Mouse (Mus musculus): ENCODE results near the gene Nosip. TPM values are rescaled to one million over a fixed set of nuclear protein-coding genes. Genes with fewer than 3 reads are reported as not detected.

Gene Nosip
- polyA plus RNA-seq, 1 experiment, result 115 TPM

DNA sequence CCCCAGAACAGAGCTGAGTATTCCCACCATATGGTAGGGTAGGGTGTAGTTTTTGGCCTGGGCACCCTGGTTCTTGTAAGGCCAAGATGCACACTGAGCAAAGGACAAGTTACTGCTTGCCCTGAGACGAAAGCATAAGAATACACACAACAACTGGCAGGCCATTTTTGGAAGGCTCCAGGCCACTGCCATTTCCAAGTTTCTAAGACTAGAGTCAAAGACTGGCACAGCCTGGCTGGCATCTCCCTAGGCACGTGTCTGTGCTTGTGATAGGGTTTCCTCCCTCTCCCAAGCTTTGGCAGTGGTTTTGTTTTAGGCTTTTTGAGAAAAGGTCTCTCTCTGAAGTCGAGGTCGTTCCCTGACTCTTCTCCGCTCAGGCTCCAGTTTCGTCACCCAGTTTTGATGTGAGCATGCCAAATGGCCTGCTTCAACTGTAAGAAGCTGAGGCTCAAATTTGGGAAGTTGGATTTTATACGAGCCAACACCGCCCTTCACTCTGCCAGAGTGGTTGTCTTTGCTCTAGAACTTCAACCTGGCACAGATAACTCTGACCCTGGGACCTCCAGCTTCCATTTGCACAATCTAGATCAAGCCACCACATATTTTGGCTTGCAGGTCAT is 36.5 kb upstream of the Nosip start:
- H3K27me3 ChIP-seq (ENCODE audit: control insufficient read depth, insufficient read depth, low read length), result no peaks in the 10 kb centered on the region
- H3K36me3 ChIP-seq (ENCODE audit: control insufficient read depth, insufficient read depth, low read length), result no peaks in the 10 kb centered on the region
- H3K27ac ChIP-seq (ENCODE audit: control insufficient read depth, insufficient read depth, low read depth, low read length), result no peak overlapping the region; the same call in 1 of the 2 replicates
- TF ChIP-seq CTCF (IDR thresholded peaks at IDR 0.05; ENCODE audit: control insufficient read depth, insufficient read depth, insufficient replicate concordance, low read depth, low read length), result no peak
- TF ChIP-seq POLR2A (IDR thresholded peaks at IDR 0.05; ENCODE audit: control insufficient read depth, low read depth, low read length), result no peak
- H3K4me3 ChIP-seq (ENCODE audit: control insufficient read depth, low read depth, low read length), result no peak overlapping the region
- peaks cover 2% of the 10 kb centered on the region; the same call in 1 of the 2 replicates for H3K4me1 ChIP-seq (ENCODE audit: control insufficient read depth, insufficient read depth, low read length)

DNA sequence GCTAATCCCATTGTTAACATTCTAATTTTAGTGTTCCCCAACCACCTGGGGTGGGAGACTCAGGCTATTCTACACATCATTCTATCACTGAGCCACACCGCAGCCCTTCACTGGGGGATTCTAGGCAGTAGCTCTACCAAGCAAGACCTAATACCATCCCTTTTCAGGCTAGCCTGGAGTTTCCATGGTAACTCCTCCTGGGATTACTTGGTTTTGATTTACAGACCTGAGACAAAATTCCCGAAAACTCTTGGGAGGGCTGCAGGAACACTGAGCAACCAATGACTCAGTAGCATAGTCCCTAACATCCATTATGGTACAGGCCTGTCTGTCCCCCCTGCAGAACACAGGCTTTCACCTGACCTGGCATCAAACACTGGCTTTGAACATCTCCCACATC is 36.0 kb upstream of the Nosip start:
- no peaks in the 10 kb centered on the region for H3K36me3 ChIP-seq (ENCODE audit: control insufficient read depth, insufficient read depth, low read length)
- H3K4me3 ChIP-seq (ENCODE audit: control insufficient read depth, low read depth, low read length), result no peak overlapping the region
- no peak for TF ChIP-seq CTCF (IDR thresholded peaks at IDR 0.05; ENCODE audit: control insufficient read depth, insufficient read depth, insufficient replicate concordance, low read depth, low read length)
- H3K4me1 ChIP-seq (ENCODE audit: control insufficient read depth, insufficient read depth, low read length), result peaks cover 2% of the 10 kb centered on the region; the same call in 1 of the 2 replicates
- no peaks in the 10 kb centered on the region for H3K27me3 ChIP-seq (ENCODE audit: control insufficient read depth, insufficient read depth, low read length)
- no peak overlapping the region for H3K27ac ChIP-seq (ENCODE audit: control insufficient read depth, insufficient read depth, low read depth, low read length)

DNA sequence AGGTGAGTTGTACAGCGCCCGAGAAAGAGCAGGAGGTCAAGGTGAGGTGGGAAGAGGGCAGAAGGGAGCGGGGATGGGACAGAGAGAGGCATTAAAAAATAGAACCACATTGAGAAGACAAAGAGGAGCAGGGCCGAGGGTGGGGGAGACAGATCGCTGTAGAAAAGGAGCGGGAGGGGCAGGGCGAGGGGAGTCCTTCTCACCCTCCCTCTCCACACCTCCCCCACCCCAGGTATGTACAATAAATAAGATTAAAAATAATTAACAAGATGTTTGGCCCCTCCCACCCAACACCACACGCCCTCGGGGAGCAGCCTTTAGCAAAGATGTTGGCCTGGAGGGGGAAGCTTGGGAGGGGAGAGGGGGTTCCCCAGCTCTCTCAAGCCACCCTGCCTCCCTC is 34.5 kb upstream of the Nosip start:
- H3K4me1 ChIP-seq (ENCODE audit: control insufficient read depth, insufficient read depth, low read length), result peaks cover 2% of the 10 kb centered on the region; the same call in 1 of the 2 replicates
- H3K4me3 ChIP-seq (ENCODE audit: control insufficient read depth, low read depth, low read length), result no peak overlapping the region
- no peak overlapping the region for H3K27ac ChIP-seq (ENCODE audit: control insufficient read depth, insufficient read depth, low read depth, low read length)
- TF ChIP-seq POLR2A (IDR thresholded peaks at IDR 0.05; ENCODE audit: control insufficient read depth, low read depth, low read length) (no peak), CTCF (IDR thresholded peaks at IDR 0.05; ENCODE audit: control insufficient read depth, insufficient read depth, insufficient replicate concordance, low read depth, low read length) (no peak)
- no peaks in the 10 kb centered on the region for H3K27me3 ChIP-seq (ENCODE audit: control insufficient read depth, insufficient read depth, low read length)
- H3K36me3 ChIP-seq (ENCODE audit: control insufficient read depth, insufficient read depth, low read length), result no peaks in the 10 kb centered on the region

DNA sequence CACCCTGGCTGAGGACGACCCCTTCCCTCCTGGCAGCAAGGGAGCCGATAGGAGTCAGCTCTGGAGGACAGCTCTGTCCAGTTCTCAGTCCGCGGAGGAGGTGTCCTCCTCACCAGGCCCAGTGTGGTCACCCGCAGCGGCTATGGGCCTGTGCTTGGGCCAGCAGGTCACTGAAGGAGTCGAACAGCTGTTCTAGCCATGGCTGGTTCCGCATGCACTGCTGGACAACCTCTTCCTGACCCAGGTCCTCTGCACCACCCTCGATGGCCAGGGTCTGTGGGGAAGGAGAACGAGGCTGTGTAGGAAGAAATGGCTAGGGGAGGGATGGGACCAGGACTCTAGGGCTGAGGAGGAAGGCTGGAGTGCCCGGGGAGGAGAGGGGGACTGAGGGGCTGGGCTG is 33.9 kb upstream of the Nosip start:
- H3K36me3 ChIP-seq (ENCODE audit: control insufficient read depth, insufficient read depth, low read length), result no peaks in the 10 kb centered on the region

DNA sequence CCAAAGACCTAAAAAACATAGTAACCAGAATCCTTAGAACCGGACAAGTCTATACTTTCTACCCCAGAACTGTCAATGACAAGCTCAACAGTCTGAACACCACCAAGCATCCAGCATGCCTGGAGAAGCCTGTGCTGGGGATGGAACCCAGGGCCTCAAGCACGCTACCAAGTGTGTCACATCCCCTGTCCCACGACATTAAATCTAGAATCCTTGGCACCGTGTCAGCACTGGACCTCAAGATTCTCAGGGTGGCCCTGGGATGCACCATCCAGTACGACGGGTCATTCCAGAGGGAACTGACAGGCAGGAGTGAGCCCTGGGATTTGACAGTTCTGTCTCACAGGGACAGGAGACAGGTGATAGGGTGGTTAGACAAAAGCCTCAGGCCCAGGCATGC is 32.2 kb upstream of the Nosip start:
- Histone ChIP-seq H3K27ac (ENCODE audit: control insufficient read depth, insufficient read depth, low read depth, low read length) (no peak overlapping the region), H3K4me1 (ENCODE audit: control insufficient read depth, insufficient read depth, low read length) (no peaks in the 10 kb centered on the region), H3K27me3 (ENCODE audit: control insufficient read depth, insufficient read depth, low read length) (no peaks in the 10 kb centered on the region), H3K36me3 (ENCODE audit: control insufficient read depth, insufficient read depth, low read length) (no peaks in the 10 kb centered on the region), H3K4me3 (ENCODE audit: control insufficient read depth, low read depth, low read length) (no peak overlapping the region)
- TF ChIP-seq CTCF (IDR thresholded peaks at IDR 0.05; ENCODE audit: control insufficient read depth, insufficient read depth, insufficient replicate concordance, low read depth, low read length) (no peak), POLR2A (IDR thresholded peaks at IDR 0.05; ENCODE audit: control insufficient read depth, low read depth, low read length) (no peak)

More for the DNA sequence above, 33.9 kb upstream of the Nosip start:
- Histone ChIP-seq H3K4me1 (ENCODE audit: control insufficient read depth, insufficient read depth, low read length) (peaks cover 2% of the 10 kb centered on the region; the same call in 1 of the 2 replicates), H3K27ac (ENCODE audit: control insufficient read depth, insufficient read depth, low read depth, low read length) (no peak overlapping the region), H3K27me3 (ENCODE audit: control insufficient read depth, insufficient read depth, low read length) (no peaks in the 10 kb centered on the region), H3K4me3 (ENCODE audit: control insufficient read depth, low read depth, low read length) (no peak overlapping the region)
- no peak for TF ChIP-seq POLR2A (IDR thresholded peaks at IDR 0.05; ENCODE audit: control insufficient read depth, low read depth, low read length)
- no peak for TF ChIP-seq CTCF (IDR thresholded peaks at IDR 0.05; ENCODE audit: control insufficient read depth, insufficient read depth, insufficient replicate concordance, low read depth, low read length)

DNA sequence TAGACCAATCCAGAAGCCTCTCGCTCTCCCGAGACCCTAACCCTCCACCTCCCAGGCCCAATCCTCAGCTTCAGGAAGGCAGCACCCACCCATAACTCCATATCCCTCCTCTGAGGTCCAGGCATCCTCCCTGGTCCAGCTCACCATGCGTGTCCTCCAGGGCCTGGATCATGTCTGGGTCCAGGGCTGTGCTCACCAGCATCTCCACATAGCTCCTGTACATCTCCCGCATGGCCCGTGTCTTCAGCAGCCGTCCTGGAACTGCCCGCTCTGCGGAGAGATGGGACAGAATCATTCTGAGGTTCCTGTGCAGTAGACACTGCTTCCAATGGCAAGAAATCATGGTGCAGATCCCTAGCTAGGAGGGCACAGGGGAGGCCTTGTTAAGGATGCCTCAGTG is 31.4 kb upstream of the Nosip start:
- no peaks in the 10 kb centered on the region for H3K4me1 ChIP-seq (ENCODE audit: control insufficient read depth, insufficient read depth, low read length)
- TF ChIP-seq CTCF (IDR thresholded peaks at IDR 0.05; ENCODE audit: control insufficient read depth, insufficient read depth, insufficient replicate concordance, low read depth, low read length), result no peak
- no peak for TF ChIP-seq POLR2A (IDR thresholded peaks at IDR 0.05; ENCODE audit: control insufficient read depth, low read depth, low read length)
- no peak overlapping the region for H3K4me3 ChIP-seq (ENCODE audit: control insufficient read depth, low read depth, low read length)
- H3K27ac ChIP-seq (ENCODE audit: control insufficient read depth, insufficient read depth, low read depth, low read length), result no peak overlapping the region
- H3K36me3 ChIP-seq (ENCODE audit: control insufficient read depth, insufficient read depth, low read length), result no peaks in the 10 kb centered on the region
- no peaks in the 10 kb centered on the region for H3K27me3 ChIP-seq (ENCODE audit: control insufficient read depth, insufficient read depth, low read length)

DNA sequence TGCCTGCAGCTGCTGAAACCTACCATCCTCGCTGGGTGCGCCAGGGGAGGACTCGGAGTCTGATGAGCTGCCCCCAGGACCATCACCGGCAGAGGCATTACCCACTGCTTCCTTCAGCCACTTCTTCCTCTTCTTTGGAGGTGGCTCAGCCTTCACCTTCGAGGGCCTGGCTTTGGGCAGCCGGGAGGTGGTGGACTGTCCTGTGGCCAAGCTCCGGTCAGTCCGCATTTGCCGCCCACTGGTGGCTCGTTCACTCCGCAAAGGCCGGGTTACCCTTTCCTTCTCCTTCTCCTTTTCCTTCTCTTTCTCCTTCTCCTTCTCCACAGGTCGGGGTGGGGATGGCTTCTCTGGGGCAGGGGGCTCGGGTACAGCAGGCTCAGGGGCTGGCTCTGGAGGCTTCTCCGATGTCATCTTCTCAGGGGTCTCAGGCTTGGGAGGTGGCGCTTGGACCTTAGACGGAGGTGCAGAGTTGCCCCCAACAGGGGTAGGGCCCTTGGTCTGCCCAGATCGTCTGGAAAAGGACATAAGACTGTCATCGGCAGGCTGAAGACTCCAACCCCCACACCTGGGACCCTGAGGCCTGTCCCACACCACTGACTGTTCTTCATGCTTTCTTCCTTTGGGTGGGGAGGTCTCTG is 28.4 kb upstream of the Nosip start:
- no peak for TF ChIP-seq POLR2A (IDR thresholded peaks at IDR 0.05; ENCODE audit: control insufficient read depth, low read depth, low read length)
- TF ChIP-seq CTCF (IDR thresholded peaks at IDR 0.05; ENCODE audit: control insufficient read depth, insufficient read depth, insufficient replicate concordance, low read depth, low read length), result no peak
- Histone ChIP-seq H3K36me3 (ENCODE audit: control insufficient read depth, insufficient read depth, low read length) (no peaks in the 10 kb centered on the region), H3K4me3 (ENCODE audit: control insufficient read depth, low read depth, low read length) (no peak overlapping the region), H3K27ac (ENCODE audit: control insufficient read depth, insufficient read depth, low read depth, low read length) (no peak overlapping the region), H3K27me3 (ENCODE audit: control insufficient read depth, insufficient read depth, low read length) (no peaks in the 10 kb centered on the region), H3K4me1 (ENCODE audit: control insufficient read depth, insufficient read depth, low read length) (no peaks in the 10 kb centered on the region)
